ENCODE assay signal across 8 mouse cellular contexts in genomic region chr10:28843755-28844717, GRCm38 (mm10).
DNase-seq lines count a peak whose midpoint lies in the region; ATAC-seq and TF ChIP-seq lines count a peak whose summit lies in the region.

No protein-coding gene starts in this region.

- H3ac ChIP-seq in myocyte (ENCODE audit: control insufficient read depth, insufficient read length): no peak overlapping the region

- no peak overlapping the region for H3K9ac ChIP-seq in forebrain, embryonic 16.5 days (replicated peaks; ENCODE audit: low read depth, low read length)

- TF ChIP-seq POLR2A in myocyte (IDR thresholded peaks at IDR 0.05; ENCODE audit: insufficient read length, low read depth): no peak
- no peak for TF ChIP-seq POLR2A in thymus, adult 2 months (IDR thresholded peaks at IDR 0.05; ENCODE audit: control insufficient read depth, extremely low read depth, insufficient read depth, low read length, poor library complexity)

- no peaks in the 10 kb centered on the region for H3K36me3 ChIP-seq in forebrain, embryonic 16.5 days (ENCODE audit: control insufficient read depth, insufficient read depth)
- no peaks in the 10 kb centered on the region for H3K36me3 ChIP-seq in myocyte (ENCODE audit: control insufficient read depth, insufficient read depth)
- peaks cover 16% of the 10 kb centered on the region for H3K36me3 ChIP-seq in thymus, adult 2 months (ENCODE audit: control insufficient read depth, insufficient read depth, low read length)

- H3K79me2 ChIP-seq in myocyte (ENCODE audit: control insufficient read depth, insufficient read depth): no peaks in the 10 kb centered on the region

- no peak overlapping the region for H3K4me2 ChIP-seq in forebrain, embryonic 16.5 days (ENCODE audit: low read length)
- peak overlapping the region; percentile 27 for H3K4me2 ChIP-seq in myocyte (ENCODE audit: low read depth)

- DNase-seq in urinary bladder, adult 18-20 months (ENCODE audit: low spot score in 2 of 2): peak; percentile 1 to 15
- DNase-seq in urinary bladder, adult 2 months (ENCODE audit: low spot score): no peak
- DNase-seq in cerebellum, adult 11-12 months: peak; percentile 15
- peak; percentile 35 for DNase-seq in kidney, adult 18-20 months
- DNase-seq in left cerebral cortex, postnatal 36 days (ENCODE audit: low spot score in 2 of 2): peak; percentile 23 to 51
- peak; percentile 57 for DNase-seq in thymus, adult 2 months

- H3K4me3 ChIP-seq in forebrain, embryonic 16.5 days (replicated peaks; ENCODE audit: low read length): no peak overlapping the region
- no peak overlapping the region for H3K4me3 ChIP-seq in myocyte
- H3K4me3 ChIP-seq in thymus, adult 2 months (ENCODE audit: control insufficient read depth, insufficient read depth, low read length): no peak overlapping the region

- intact Hi-C loops in left cerebral cortex, postnatal 36 days (cut with DNase I): loop anchor here (2.0 to 10.0 kb wide), 4 partner anchors 109 to 1709 kb away; no protein-coding TSS in a partner anchor

- H3K9me3 ChIP-seq in forebrain, embryonic 16.5 days (ENCODE audit: control insufficient read depth, low read length): no peaks in the 10 kb centered on the region

- no peak for TF ChIP-seq CTCF in thymus, adult 2 months (IDR thresholded peaks at IDR 0.05; ENCODE audit: borderline replicate concordance, control insufficient read depth, extremely low read depth, insufficient read depth, low read length, poor library complexity)

- peaks cover 7% of the 10 kb centered on the region for H3K4me1 ChIP-seq in forebrain, embryonic 16.5 days (replicated peaks; ENCODE audit: control insufficient read depth, insufficient read depth, low read length)
- no peaks in the 10 kb centered on the region for H3K4me1 ChIP-seq in thymus, adult 2 months (replicated peaks; ENCODE audit: control insufficient read depth, insufficient read depth, low read length)

- H3K27ac ChIP-seq in forebrain, embryonic 16.5 days (ENCODE audit: low read length): no peak overlapping the region
- no peak overlapping the region for H3K27ac ChIP-seq in thymus, adult 2 months (ENCODE audit: control insufficient read depth, insufficient read depth, low read length)

- 27% methylated on average over 7 of the region's 7 CpGs for WGBS in forebrain, embryonic 16.5 days
- 46% methylated on average over 7 of the region's 7 CpGs for WGBS in thymus, adult 2 months

- peak; percentile 77 for ATAC-seq in forebrain, embryonic 16.5 days

- no peaks in the 10 kb centered on the region for H3K27me3 ChIP-seq in forebrain, embryonic 16.5 days (replicated peaks; ENCODE audit: control insufficient read depth, insufficient read depth, low read length)
- no peaks in the 10 kb centered on the region for H3K27me3 ChIP-seq in myocyte (ENCODE audit: control insufficient read depth, insufficient read depth, insufficient read length)
- H3K27me3 ChIP-seq in thymus, adult 2 months (ENCODE audit: control insufficient read depth, insufficient read depth, low read length): no peaks in the 10 kb centered on the region

TF ChIP-seq in myocyte, 11 proteins besides CTCF, POLR2A, EP300 and RAD21:
- no peak for TF ChIP-seq MAX (IDR thresholded peaks at IDR 0.05; ENCODE audit: low read depth)
- TF ChIP-seq POLR2AphosphoS2 (IDR thresholded peaks at IDR 0.05; ENCODE audit: insufficient read length, low read depth): no peak
- TF ChIP-seq SRF (IDR thresholded peaks at IDR 0.05; ENCODE audit: control insufficient read depth, insufficient read length, low read depth): no peak
- no peak for TF ChIP-seq MYOG (IDR thresholded peaks at IDR 0.05; ENCODE audit: control insufficient read depth in 1 of 3, insufficient read depth in 1 of 3, insufficient read length in 2 of 3, low read depth in 2 of 3)
- TF ChIP-seq REST (IDR thresholded peaks at IDR 0.05; ENCODE audit: insufficient read depth, insufficient read length): no peak
- TF ChIP-seq TCF12 (IDR thresholded peaks at IDR 0.05; ENCODE audit: insufficient read depth, poor library complexity, severe bottlenecking): no peak
- no peak for TF ChIP-seq USF1 (IDR thresholded peaks at IDR 0.05; ENCODE audit: low read depth)
- TF ChIP-seq E2F4 (IDR thresholded peaks at IDR 0.05; ENCODE audit: insufficient read depth): no peak
- no peak for TF ChIP-seq TCF3 (IDR thresholded peaks at IDR 0.05; ENCODE audit: insufficient read length, low read depth)
- TF ChIP-seq MYOD1 (IDR thresholded peaks at IDR 0.05; ENCODE audit: control insufficient read depth in 1 of 3, insufficient read length in 2 of 3, low read depth in 2 of 3): no peak
- TF ChIP-seq CEBPB (IDR thresholded peaks at IDR 0.05; ENCODE audit: insufficient read depth, poor library complexity, severe bottlenecking): no peak
